Mouse (Mus musculus): ENCODE results near the gene Tiam1.

GRCm38 (mm10) chr16:89808168-89808567, 335.4 kb downstream of the Tiam1 start:
- TF ChIP-seq CTCF (IDR thresholded peaks at IDR 0.05; ENCODE audit: low read depth, low read length) (no peak), GATA2 (IDR thresholded peaks at IDR 0.05; ENCODE audit: borderline replicate concordance, low read depth, low read length) (no peak), GATA1 (IDR thresholded peaks at IDR 0.05; ENCODE audit: borderline replicate concordance, low read length) (no peak)
